Mouse (Mus musculus) thymus, adult 2 months (tissue): ENCODE data around the gene Zbtb2.

ENCODE experiments used
- CTCF ChIP-seq: fragments of 200-500 bp; IDR thresholded peaks from 2 replicates; pipeline ENCODE4 v1.5.1; 2012; ENCODE audit warnings: mild to moderate bottlenecking, control low read depth, low read length, moderate library complexity, borderline replicate concordance; ENCODE audit not compliant: control insufficient read depth, poor library complexity, insufficient read depth; ENCODE audit errors: extremely low read depth
- POLR2A ChIP-seq: fragments of 200-500 bp; IDR thresholded peaks from 2 replicates; pipeline ENCODE4 v1.6.1; 2012; ENCODE audit warnings: mild to moderate bottlenecking, low read length, control low read depth, moderate library complexity; ENCODE audit not compliant: control insufficient read depth, poor library complexity, insufficient read depth; ENCODE audit errors: extremely low read depth

DNA sequence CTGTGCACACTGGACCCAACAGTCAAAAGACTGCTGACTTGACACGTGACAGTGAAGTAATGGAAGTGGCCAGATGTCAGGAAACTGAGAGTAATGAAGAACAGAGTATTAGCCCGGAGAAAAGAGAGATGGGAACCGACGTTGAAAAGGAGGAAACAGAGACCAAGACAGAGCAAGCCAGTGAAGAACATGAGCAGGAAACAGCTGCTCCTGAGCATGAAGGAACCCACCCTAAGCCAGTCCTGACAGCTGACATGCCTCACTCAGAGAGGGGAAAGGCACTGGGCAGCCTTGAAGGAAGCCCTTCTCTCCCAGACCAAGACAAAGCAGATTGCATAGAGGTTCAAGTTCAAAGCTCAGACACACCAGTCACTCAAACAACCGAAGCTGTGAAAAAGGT is 31.3 kb downstream of the Zbtb2 start:
- TF ChIP-seq CTCF (no peak), POLR2A (no peak)
